Mouse (Mus musculus): ENCODE measurements at regions not wholly inside any gene's neighbourhood (a gene's known extent, or its start where the extent isn't known, plus 50 kb on each side); places are given as distances from the start of the nearest gene placed in this dataset.

GRCm38 (mm10) chr8:7594436-7594835 is 1066.6 kb downstream of the Efnb2 start:
- DNase-seq (ENCODE audit: low spot score), result no peak

GRCm38 (mm10) chr8:7575641-7576040 is 1085.4 kb downstream of the Efnb2 start:
- DNase-seq (ENCODE audit: low spot score), result no peak

- no peak for DNase-seq (ENCODE audit: low spot score)
Observed at GRCm38 (mm10) chr8:7560645-7561044, 1100.4 kb downstream of the Efnb2 start.

GRCm38 (mm10) chr8:7554756-7555155 is 1106.3 kb downstream of the Efnb2 start:
- DNase-seq (ENCODE audit: low spot score), result peak; percentile 3
